Mouse (Mus musculus): ENCODE data around the gene Kif22. TPM values are rescaled to one million over a fixed set of nuclear protein-coding genes. Genes with fewer than 3 reads are reported as not detected.
A peak's percentile ranks its signal among the peaks of the same experiment; 100 is the strongest.

Gene Kif22
- polyA plus RNA-seq, 1 experiment from 2014 or later: 80.4 TPM

GRCm38 (mm10) chr7:127066317-127066716 is 24.0 kb upstream of the Kif22 start:
- 53% methylated on average over 4 of the region's 4 CpGs for WGBS
- H3K4me2 ChIP-seq (ENCODE audit: low read depth, low read length): no peak overlapping the region
- no peak overlapping the region for H3K4me3 ChIP-seq (ENCODE audit: low read length)
- H3K9me3 ChIP-seq (replicated peaks; ENCODE audit: control insufficient read depth, low read length): no peaks in the 10 kb centered on the region; the same call in 1 of the 2 replicates
- H3K4me1 ChIP-seq (ENCODE audit: control insufficient read depth, insufficient read depth, low read length): no peaks in the 10 kb centered on the region
- ATAC-seq (replicated peaks; ENCODE audit: extremely low read depth, insufficient read depth, low FRiP score): no peak
- no peaks in the 10 kb centered on the region for H3K36me3 ChIP-seq (ENCODE audit: control insufficient read depth, insufficient read depth)
- H3K27me3 ChIP-seq (ENCODE audit: control insufficient read depth, insufficient read depth, low read length): no peaks in the 10 kb centered on the region
- no peak overlapping the region for H3K27ac ChIP-seq (ENCODE audit: low read length)
- H3K9ac ChIP-seq (ENCODE audit: low read length): no peak overlapping the region

DNA sequence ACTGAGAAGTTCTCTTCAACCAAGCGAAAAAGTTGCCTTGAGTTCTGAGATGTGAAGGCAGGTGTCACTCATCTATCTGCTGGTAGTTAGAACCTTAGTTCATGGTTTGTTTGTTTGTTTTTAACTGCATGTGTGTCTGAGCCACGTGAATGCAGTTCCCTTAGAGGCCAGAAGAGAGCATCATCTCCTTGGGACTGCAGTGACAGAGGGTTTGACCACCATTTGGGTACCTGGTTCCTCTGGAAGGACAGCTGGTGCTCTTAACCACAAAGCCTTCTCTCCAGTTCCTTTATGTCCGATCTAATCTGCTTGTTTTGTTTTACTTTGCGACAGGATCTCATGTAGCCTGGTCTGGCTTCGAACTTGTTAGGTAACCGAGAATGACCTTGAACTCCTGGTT is 23.3 kb upstream of the Kif22 start:
- Histone ChIP-seq H3K27me3 (ENCODE audit: control insufficient read depth, insufficient read depth, low read length) (no peaks in the 10 kb centered on the region), H3K4me1 (ENCODE audit: control insufficient read depth, insufficient read depth, low read length) (no peaks in the 10 kb centered on the region), H3K9me3 (replicated peaks; ENCODE audit: control insufficient read depth, low read length) (no peaks in the 10 kb centered on the region; the same call in 1 of the 2 replicates), H3K4me3 (ENCODE audit: low read length) (no peak overlapping the region), H3K9ac (ENCODE audit: low read length) (no peak overlapping the region), H3K4me2 (ENCODE audit: low read depth, low read length) (no peak overlapping the region), H3K27ac (ENCODE audit: low read length) (no peak overlapping the region), H3K36me3 (ENCODE audit: control insufficient read depth, insufficient read depth) (no peaks in the 10 kb centered on the region)
- 82% methylated on average over 6 of the region's 6 CpGs for WGBS
- ATAC-seq (replicated peaks; ENCODE audit: extremely low read depth, insufficient read depth, low FRiP score): no peak

GRCm38 (mm10) chr7:127055026-127055585 is 12.8 kb upstream of the Kif22 start:
- 57% methylated on average over 5 of the region's 5 CpGs for WGBS
- no peak for ATAC-seq (replicated peaks; ENCODE audit: extremely low read depth, insufficient read depth, low FRiP score)
- H3K9ac ChIP-seq (ENCODE audit: low read length): no peak overlapping the region

DNA sequence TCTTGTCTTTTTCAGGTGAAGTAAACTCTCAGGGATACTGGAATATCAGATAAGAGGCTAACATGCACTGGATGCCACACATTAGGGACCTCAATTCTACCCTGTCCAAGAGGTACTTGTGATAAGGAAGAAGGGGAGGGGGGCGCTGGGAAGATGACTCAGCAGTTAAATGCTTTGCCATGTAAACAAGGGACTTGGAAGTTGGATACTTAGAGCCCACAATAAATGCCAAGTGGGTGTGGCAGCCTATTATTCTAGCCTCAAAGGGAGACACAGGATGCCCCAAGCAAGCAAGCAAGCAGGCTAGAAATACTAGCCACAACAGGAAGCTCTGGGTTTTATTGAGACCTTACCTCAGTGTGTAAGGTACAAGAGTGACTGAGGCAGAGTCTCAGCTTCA is 11.0 kb downstream of the Kif22 start:
- Histone ChIP-seq H3K4me3 (ENCODE audit: low read length) (no peak overlapping the region), H3K27me3 (ENCODE audit: control insufficient read depth, insufficient read depth, low read length) (no peaks in the 10 kb centered on the region), H3K9ac (ENCODE audit: low read length) (no peak overlapping the region), H3K36me3 (ENCODE audit: control insufficient read depth, insufficient read depth) (peaks cover 55% of the 10 kb centered on the region), H3K4me1 (ENCODE audit: control insufficient read depth, insufficient read depth, low read length) (peaks cover 7% of the 10 kb centered on the region), H3K4me2 (ENCODE audit: low read depth, low read length) (no peak overlapping the region), H3K27ac (ENCODE audit: low read length) (no peak overlapping the region), H3K9me3 (replicated peaks; ENCODE audit: control insufficient read depth, low read length) (no peaks in the 10 kb centered on the region)
- ATAC-seq (replicated peaks; ENCODE audit: extremely low read depth, insufficient read depth, low FRiP score): no peak
- WGBS: 60% methylated on average over 1 of the region's 1 CpGs

More at GRCm38 (mm10) chr7:127055026-127055585, 12.8 kb upstream of the Kif22 start:
- H3K27me3 ChIP-seq (ENCODE audit: control insufficient read depth, insufficient read depth, low read length): no peaks in the 10 kb centered on the region
- H3K9me3 ChIP-seq (replicated peaks; ENCODE audit: control insufficient read depth, low read length): no peaks in the 10 kb centered on the region
- no peak overlapping the region for H3K27ac ChIP-seq (ENCODE audit: low read length)
- H3K4me2 ChIP-seq (ENCODE audit: low read depth, low read length): no peak overlapping the region
- no peak overlapping the region for H3K4me3 ChIP-seq (ENCODE audit: low read length)
- H3K4me1 ChIP-seq (ENCODE audit: control insufficient read depth, insufficient read depth, low read length): no peaks in the 10 kb centered on the region
- H3K36me3 ChIP-seq (ENCODE audit: control insufficient read depth, insufficient read depth): no peaks in the 10 kb centered on the region

DNA sequence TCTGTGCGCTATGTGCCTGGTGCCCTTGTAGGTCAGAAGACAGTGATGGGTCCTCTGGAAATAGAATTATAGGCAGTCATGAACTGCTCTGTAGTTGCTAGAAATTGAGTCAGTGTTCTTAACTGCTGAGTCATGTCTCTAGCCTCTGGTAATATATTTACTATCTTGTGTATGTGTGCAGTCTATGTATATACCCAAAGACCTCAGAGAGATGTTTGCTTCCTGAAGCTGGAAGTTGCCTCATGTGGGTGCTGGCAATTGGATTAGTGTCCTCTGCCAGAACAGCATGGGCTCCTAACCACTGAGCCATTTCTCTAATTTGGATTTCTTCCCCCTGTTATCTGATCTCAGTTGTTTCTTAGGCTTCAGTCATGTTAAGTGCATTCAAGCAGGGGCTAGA is 12.1 kb downstream of the Kif22 start:
- H3K9ac ChIP-seq (ENCODE audit: low read length): no peak overlapping the region
- no peak overlapping the region for H3K4me2 ChIP-seq (ENCODE audit: low read depth, low read length)
- WGBS: 100% methylated on average over 1 of the region's 1 CpGs
- H3K4me1 ChIP-seq (ENCODE audit: control insufficient read depth, insufficient read depth, low read length): peaks cover 7% of the 10 kb centered on the region
- peaks cover 51% of the 10 kb centered on the region for H3K36me3 ChIP-seq (ENCODE audit: control insufficient read depth, insufficient read depth)
- H3K9me3 ChIP-seq (replicated peaks; ENCODE audit: control insufficient read depth, low read length): no peaks in the 10 kb centered on the region
- H3K27ac ChIP-seq (ENCODE audit: low read length): no peak overlapping the region
- no peak overlapping the region for H3K4me3 ChIP-seq (ENCODE audit: low read length)
- no peaks in the 10 kb centered on the region for H3K27me3 ChIP-seq (ENCODE audit: control insufficient read depth, insufficient read depth, low read length)
- ATAC-seq (replicated peaks; ENCODE audit: extremely low read depth, insufficient read depth, low FRiP score): no peak

DNA sequence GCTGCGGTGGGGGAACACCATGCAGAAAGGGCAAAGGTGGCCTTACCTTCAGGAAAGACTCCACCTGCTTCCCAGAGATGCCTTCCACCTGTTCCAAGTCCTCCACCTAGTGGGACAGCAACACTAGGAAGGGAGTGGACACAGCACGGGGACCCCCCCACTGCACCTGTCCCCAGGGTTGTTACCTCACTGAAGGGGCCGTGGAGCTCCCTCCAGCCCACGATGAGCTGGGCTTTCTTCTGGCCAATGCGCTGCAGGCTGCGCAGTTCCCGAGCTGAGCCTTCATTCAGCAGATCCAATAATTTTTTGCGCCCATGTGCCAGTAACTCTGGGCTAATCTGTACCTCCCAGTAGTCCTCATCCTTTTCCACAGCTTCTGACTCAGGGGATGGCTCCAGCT is 14.4 kb downstream of the Kif22 start:
- 59% methylated on average over 8 of the region's 8 CpGs for WGBS
- peaks cover 27% of the 10 kb centered on the region for H3K4me1 ChIP-seq (ENCODE audit: control insufficient read depth, insufficient read depth, low read length)
- peak overlapping the region; percentile 81 for H3K4me2 ChIP-seq (ENCODE audit: low read depth, low read length)
- H3K9me3 ChIP-seq (replicated peaks; ENCODE audit: control insufficient read depth, low read length): no peaks in the 10 kb centered on the region
- peak overlapping the region; percentile 94 for H3K4me3 ChIP-seq (ENCODE audit: low read length)
- H3K9ac ChIP-seq (ENCODE audit: low read length): peak overlapping the region; percentile 99
- H3K36me3 ChIP-seq (ENCODE audit: control insufficient read depth, insufficient read depth): peaks cover 41% of the 10 kb centered on the region
- ATAC-seq (replicated peaks; ENCODE audit: extremely low read depth, insufficient read depth, low FRiP score): no peak
- no peaks in the 10 kb centered on the region for H3K27me3 ChIP-seq (ENCODE audit: control insufficient read depth, insufficient read depth, low read length)
- H3K27ac ChIP-seq (ENCODE audit: low read length): peak overlapping the region; percentile 100

DNA sequence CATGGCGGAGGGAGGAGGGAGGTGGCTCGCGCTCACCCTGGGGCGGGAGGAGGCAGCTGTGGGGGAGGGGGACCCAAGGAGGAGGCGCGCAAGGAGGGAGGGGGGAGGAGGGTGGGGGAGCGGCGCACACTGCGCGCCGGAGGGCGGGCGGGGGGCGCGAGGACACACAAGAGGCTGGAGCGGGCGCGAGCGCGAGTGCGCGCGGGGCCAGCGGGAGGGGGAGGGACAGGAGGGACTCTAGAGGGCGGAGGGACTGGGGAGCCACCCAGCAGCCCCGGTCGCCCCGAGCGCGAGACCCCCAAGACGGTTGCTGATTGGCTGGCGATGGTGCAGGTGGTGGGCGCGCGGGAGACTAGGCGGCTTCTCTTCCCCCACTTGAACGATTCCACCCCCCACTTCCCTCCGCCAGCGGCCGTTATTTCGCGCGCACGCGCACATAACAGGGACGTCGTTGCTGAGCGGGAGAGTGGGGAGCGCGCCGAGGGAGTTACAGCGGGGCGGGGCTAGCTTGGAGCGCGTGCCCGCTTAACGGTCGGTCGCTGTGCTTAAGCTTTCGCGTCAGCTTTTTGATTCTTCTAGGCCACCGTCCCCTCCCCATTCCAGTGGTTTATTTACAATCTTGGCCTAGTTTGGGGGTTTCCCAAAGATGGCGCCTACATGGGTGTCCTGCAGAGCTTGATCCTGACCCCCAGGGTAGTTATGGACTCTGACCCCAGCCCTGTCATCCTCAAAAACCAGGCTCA is 15.1 kb downstream of the Kif22 start, which contains the start of gene Maz:
Maz (minus strand) TSS at position 54 of the 743 bp plus-strand sequence.
- WGBS: under 1% methylated on average over 61 of the region's 63 CpGs
- Histone ChIP-seq H3K27me3 (ENCODE audit: control insufficient read depth, insufficient read depth, low read length) (no peaks in the 10 kb centered on the region), H3K9me3 (replicated peaks; ENCODE audit: control insufficient read depth, low read length) (no peaks in the 10 kb centered on the region), H3K27ac (ENCODE audit: low read length) (peak within 1 kb of the TSS; percentile 100), H3K36me3 (ENCODE audit: control insufficient read depth, insufficient read depth) (peaks cover 41% of the 10 kb centered on the region), H3K4me1 (ENCODE audit: control insufficient read depth, insufficient read depth, low read length) (peaks cover 32% of the 10 kb centered on the region), H3K4me2 (ENCODE audit: low read depth, low read length) (peak within 1 kb of the TSS; percentile 92), H3K9ac (ENCODE audit: low read length) (peak within 1 kb of the TSS; percentile 99), H3K4me3 (ENCODE audit: low read length) (peak within 1 kb of the TSS; percentile 94)
- peak; percentile 87 for ATAC-seq (replicated peaks; ENCODE audit: extremely low read depth, insufficient read depth, low FRiP score)

DNA sequence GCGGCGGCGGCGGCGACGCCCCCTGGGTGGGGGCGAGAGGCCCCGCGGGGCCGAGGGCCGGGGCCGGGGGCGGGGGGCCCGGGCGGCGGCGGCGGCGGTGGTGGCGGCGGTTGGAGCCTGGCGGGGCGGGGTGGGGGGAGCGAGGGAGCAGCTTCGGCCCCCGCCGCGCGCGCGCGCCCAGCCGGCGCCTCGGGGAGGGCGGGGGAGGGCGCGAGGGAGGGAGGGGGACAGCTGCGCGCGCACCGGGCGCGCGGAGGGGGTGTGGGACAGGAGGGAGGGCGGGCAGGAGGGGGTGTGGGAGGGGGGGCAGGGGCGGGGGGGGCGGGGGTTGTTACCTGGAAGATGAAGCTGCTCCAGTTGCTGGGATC is 15.7 kb downstream of the Kif22 start:
- peaks cover 38% of the 10 kb centered on the region for H3K36me3 ChIP-seq (ENCODE audit: control insufficient read depth, insufficient read depth)

DNA sequence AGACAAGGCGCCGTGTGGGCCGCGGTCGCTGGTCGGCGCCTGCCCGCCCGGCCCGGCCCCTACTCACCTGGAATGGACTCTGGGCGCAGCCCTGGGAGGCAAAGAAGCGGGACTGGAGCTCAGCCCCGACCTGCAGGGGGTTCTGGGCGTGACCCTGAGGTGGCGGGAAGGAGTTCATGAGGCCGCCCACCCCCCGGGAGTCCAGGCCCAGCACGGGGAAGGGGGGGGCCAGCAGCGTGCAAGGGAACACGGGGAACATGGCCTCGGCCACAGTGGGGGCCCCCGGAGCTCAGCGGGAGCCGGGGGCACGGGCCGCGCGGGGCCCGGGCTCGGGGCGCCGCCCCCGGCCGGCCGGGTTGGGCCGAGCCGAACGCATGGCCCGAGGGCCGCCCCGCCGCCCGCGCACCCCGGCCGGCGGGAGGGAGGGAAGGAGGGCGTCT is 16.1 kb downstream of the Kif22 start:
- ATAC-seq (replicated peaks; ENCODE audit: extremely low read depth, insufficient read depth, low FRiP score): peak; percentile 24
- under 1% methylated on average over 23 of the region's 48 CpGs for WGBS

More for the DNA sequence above, 15.7 kb downstream of the Kif22 start:
- Histone ChIP-seq H3K27ac (ENCODE audit: low read length) (peak overlapping the region; percentile 100), H3K27me3 (ENCODE audit: control insufficient read depth, insufficient read depth, low read length) (no peaks in the 10 kb centered on the region), H3K9me3 (replicated peaks; ENCODE audit: control insufficient read depth, low read length) (no peaks in the 10 kb centered on the region), H3K9ac (ENCODE audit: low read length) (peak overlapping the region; percentile 99), H3K4me1 (ENCODE audit: control insufficient read depth, insufficient read depth, low read length) (peaks cover 37% of the 10 kb centered on the region), H3K4me2 (ENCODE audit: low read depth, low read length) (peak overlapping the region; percentile 92), H3K4me3 (ENCODE audit: low read length) (peak overlapping the region; percentile 94)
- WGBS: no CpG with 5 or more reads among the region's 48 CpGs
- no peak; the same call in 1 of the 2 replicates for ATAC-seq (replicated peaks; ENCODE audit: extremely low read depth, insufficient read depth, low FRiP score)

More for the DNA sequence above, 16.1 kb downstream of the Kif22 start:
- peak overlapping the region; percentile 94 for H3K4me3 ChIP-seq (ENCODE audit: low read length)
- H3K27me3 ChIP-seq (ENCODE audit: control insufficient read depth, insufficient read depth, low read length): no peaks in the 10 kb centered on the region
- H3K4me2 ChIP-seq (ENCODE audit: low read depth, low read length): peak overlapping the region; percentile 92
- peak overlapping the region; percentile 99 for H3K9ac ChIP-seq (ENCODE audit: low read length)
- H3K36me3 ChIP-seq (ENCODE audit: control insufficient read depth, insufficient read depth): peaks cover 36% of the 10 kb centered on the region
- H3K9me3 ChIP-seq (replicated peaks; ENCODE audit: control insufficient read depth, low read length): no peaks in the 10 kb centered on the region
- peak overlapping the region; percentile 100 for H3K27ac ChIP-seq (ENCODE audit: low read length)
- H3K4me1 ChIP-seq (ENCODE audit: control insufficient read depth, insufficient read depth, low read length): peaks cover 41% of the 10 kb centered on the region

Measured in heart, embryonic 16.5 days (tissue).